Mouse (Mus musculus) CD4-positive, CD25-positive, alpha-beta regulatory T cell, adult 2 months (primary cell): ENCODE results near the gene Crb1.

ENCODE experiments used
- DNase-seq: peaks from one replicate; pipeline ENCODE4 v3.0.0-alpha.2; 2012; ENCODE audit warnings: low read depth, low spot score

The Crb1 gene

GRCm38 (mm10) chr1:139224309-139224949 is 152.5 kb downstream of the Crb1 start:
- no peak for DNase-seq

- no peak for DNase-seq
These were observed 153.1 kb downstream of the Crb1 start for GRCm38 (mm10) chr1:139223804-139224203.

- no peak for DNase-seq
These were observed 161.6 kb downstream of the Crb1 start for GRCm38 (mm10) chr1:139215311-139215710.

GRCm38 (mm10) chr1:139210505-139210904 is 166.4 kb downstream of the Crb1 start:
- DNase-seq: no peak

DNA sequence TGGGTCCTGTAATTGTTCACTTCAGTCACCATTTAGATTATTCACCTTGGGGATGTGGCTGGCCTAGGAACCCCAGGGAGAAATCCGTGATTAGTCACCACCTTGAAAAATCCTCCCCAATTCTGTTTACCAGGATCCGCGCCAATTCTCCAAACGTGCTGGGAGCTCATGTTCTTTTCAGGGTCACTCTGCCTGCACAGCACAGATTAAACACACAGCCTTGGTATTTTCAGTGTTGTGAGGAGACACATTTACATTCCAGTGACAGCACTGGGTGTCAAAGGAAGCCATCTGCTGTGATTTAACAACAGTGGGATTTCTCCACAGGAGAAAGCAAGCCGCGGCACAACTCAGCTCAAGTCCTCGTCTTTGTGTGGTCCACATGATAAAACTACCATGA is 167.1 kb downstream of the Crb1 start:
- no peak for DNase-seq

GRCm38 (mm10) chr1:139206259-139206658 is 170.6 kb downstream of the Crb1 start:
- DNase-seq: no peak

GRCm38 (mm10) chr1:139203026-139203425 is 173.9 kb downstream of the Crb1 start:
- no peak for DNase-seq

- no peak for DNase-seq
These were observed 182.4 kb downstream of the Crb1 start for GRCm38 (mm10) chr1:139194428-139195028.

DNA sequence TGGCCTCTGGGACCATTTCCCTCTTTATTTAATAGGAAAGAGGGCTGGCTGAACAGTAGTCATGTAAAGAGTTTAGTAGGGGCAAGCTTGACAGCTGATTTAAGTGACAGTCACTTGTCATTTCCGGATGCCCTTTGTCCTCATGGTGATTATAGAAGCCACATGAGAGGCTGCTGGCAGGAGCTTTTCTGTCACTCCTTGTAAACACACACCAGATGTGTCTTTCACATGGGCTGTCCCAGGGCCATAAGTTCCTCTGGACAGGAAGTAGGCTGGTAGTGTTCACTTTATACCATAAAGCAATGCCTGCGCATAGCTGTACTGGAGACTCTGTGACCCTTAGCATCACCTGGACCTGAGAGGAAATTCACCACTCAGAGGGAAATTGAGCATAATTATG is 182.9 kb downstream of the Crb1 start:
- no peak for DNase-seq

DNA sequence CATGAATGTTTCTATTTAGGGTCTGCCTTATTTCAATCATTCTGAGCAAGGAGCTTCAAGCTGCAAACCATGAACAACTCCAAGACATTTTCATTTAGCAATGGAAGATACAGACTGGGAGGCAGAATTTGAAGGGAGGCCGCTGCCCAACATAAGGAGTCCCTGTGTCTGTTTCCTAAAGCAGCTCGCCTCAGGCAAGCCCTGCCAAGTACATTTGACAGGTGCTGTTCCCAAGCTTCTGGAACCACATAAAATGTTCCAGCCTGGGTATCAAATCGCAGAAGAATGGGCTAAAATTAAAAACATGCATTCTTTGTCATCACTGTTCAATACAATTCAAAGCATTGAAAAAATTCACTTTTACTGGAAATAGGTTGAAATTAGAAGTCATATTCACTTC is 184.3 kb downstream of the Crb1 start:
- DNase-seq: no peak

DNA sequence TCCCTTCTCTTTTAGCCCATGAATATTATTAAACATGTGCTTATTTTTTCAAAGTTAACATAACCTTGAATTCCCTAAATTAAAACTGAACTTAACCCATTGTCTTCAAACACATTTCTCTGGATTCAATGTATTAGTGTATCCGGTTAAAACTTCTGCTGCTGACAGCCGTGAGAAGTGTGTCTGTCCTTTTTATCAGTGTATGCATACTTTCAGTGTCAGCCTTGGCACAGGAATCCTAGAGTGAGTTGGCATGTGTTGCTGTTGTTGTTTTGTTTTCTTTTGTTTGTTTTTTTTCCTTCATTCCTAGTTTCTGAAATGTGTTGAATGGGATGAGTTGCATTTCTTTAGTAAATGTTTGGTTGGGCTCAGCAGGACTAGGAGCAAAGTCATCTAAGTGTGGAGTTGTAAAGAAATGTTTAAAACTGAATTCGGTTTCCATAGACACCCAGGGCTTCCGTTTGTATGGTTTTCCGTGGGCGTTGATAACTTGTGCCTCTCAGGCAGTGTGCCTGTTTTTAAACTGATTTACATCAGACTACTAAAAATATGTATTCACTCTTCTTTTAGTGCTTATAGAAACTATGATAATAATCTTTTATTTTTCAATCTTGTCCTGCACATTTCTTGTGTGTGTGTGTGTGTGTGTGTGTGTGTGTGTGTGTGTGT is 196.3 kb downstream of the Crb1 start:
- peak; percentile 58 for DNase-seq

GRCm38 (mm10) chr1:139179707-139180106 is 197.2 kb downstream of the Crb1 start:
- DNase-seq: peak; percentile 42

DNA sequence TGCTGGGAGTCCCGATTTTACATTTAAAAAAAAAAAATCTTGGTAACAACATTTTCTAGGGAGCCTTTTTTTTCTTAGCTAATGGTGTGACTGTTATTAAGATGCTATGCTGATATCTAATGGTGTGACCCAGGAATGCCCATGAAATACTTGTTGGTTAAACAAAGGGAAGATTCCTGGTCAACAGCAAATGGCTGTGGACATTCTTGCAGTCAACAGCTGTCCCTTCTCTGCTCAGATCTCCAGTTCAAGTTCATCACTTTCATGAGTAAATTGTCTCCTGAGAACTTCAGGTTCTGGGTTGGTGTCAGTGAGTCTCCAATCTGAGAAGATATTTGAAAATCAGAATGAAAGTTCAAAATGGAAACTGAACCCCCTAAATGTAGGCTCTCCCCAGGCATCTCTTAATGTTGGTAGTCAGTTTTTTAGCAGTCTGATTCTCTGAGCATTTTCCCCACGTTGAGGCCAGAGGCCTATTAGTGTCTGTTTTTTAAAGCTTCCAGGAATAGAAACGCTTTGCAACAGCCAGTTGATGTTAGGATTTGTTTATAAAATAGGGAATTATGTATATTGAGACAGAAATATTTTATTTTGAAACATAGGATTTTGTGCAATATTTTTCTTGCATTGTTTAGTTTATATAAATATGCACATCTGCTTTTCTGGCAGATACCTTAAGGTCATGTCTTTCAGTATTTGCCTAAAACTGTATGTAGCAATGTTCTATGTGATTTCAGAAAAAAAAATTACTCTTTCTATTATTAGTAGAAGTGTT is 202.7 kb downstream of the Crb1 start:
- no peak for DNase-seq

GRCm38 (mm10) chr1:139162814-139163213 is 214.1 kb downstream of the Crb1 start:
- peak; percentile 59 for DNase-seq

DNA sequence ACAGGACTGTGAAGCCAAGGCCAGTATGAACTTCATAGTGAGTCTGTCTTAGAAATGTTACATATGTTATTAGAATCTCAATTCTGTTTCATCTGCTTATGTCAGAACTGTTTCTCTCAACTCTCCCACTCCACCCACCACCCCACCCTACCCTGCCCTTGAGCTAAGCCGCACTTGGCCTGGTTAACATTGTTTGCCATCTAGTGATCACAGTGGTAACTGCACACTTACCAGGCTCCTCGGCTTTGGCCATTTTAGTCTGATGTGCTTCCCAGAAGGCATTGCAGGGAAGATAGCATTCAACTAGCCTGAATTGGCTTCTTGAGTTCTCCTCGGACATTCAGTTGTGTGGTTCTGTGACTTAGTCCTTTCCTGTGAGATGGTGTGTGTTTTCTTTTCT is 215.3 kb downstream of the Crb1 start:
- peak; percentile 38 for DNase-seq

- DNase-seq: peak; percentile 62
These were observed 220.5 kb downstream of the Crb1 start for GRCm38 (mm10) chr1:139156397-139156796.

- no peak for DNase-seq
These were observed 223.4 kb downstream of the Crb1 start for GRCm38 (mm10) chr1:139153493-139153892.

DNA sequence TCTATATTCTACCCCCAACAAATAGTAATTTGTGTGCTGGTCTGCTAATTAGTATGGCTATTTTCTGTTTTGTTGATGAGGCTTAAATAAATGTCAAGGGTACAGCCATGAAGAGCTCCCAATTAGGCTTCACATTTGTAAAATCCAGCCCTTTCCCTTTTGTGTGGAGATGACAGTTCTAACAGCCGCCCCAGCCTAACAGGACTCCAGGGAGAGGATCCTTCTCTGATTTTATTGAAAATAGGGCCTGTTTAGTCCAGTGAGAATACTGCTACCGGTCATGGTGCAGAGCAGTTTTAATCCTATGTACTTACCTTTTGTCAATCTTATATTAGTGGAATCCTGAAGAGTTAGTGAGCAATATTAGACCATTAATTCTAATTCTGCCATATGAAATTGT is 223.9 kb downstream of the Crb1 start:
- DNase-seq: no peak
